Mouse (Mus musculus) ovary, postnatal 10 days (tissue): Measurements from ENCODE around the gene Rad52.
A peak's percentile ranks its signal among the peaks of the same experiment; 100 is the strongest.

Experiments used
- DNase-seq: peaks from one replicate; pipeline ENCODE4 v3.0.0; 2022; ENCODE audit warnings: low spot score

The Rad52 gene

GRCm38 (mm10) chr6:119902204-119903080, at the start of gene Rad52:
Gene Rad52 (plus strand): TSS chr6:119902698.
- DNase-seq = peak; percentile 63

- no peak for DNase-seq
Measured at GRCm38 (mm10) chr6:119854156-119854555, 48.3 kb upstream of the Rad52 start.

GRCm38 (mm10) chr6:119855471-119855870, 47.0 kb upstream of the Rad52 start:
- no peak for DNase-seq

GRCm38 (mm10) chr6:119860236-119860635, 42.3 kb upstream of the Rad52 start:
- DNase-seq = no peak

GRCm38 (mm10) chr6:119861519-119861918, 41.0 kb upstream of the Rad52 start:
- DNase-seq = no peak

- DNase-seq = no peak
Measured at GRCm38 (mm10) chr6:119864341-119865034, 38.0 kb upstream of the Rad52 start.

GRCm38 (mm10) chr6:119883151-119883550, 19.3 kb upstream of the Rad52 start:
- no peak for DNase-seq

GRCm38 (mm10) chr6:119892711-119893110, 9.8 kb upstream of the Rad52 start:
- DNase-seq = no peak

- no peak for DNase-seq
Measured at GRCm38 (mm10) chr6:119903081-119903789, 737 bp downstream of the Rad52 start.

- DNase-seq = no peak
Measured at GRCm38 (mm10) chr6:119905461-119905860, 3.0 kb downstream of the Rad52 start.

- DNase-seq = no peak
Measured at GRCm38 (mm10) chr6:119912046-119912445, 9.5 kb downstream of the Rad52 start.

- DNase-seq = no peak
Measured at GRCm38 (mm10) chr6:119915710-119916109, 13.2 kb downstream of the Rad52 start.

GRCm38 (mm10) chr6:119918561-119919181, 16.2 kb downstream of the Rad52 start:
- DNase-seq = no peak

- no peak for DNase-seq
Measured at GRCm38 (mm10) chr6:119922136-119922535, 19.6 kb downstream of the Rad52 start.

- no peak for DNase-seq
Measured at GRCm38 (mm10) chr6:119922544-119922943, 20.0 kb downstream of the Rad52 start.

GRCm38 (mm10) chr6:119924235-119925005, 21.9 kb downstream of the Rad52 start:
- DNase-seq = no peak
